Mouse (Mus musculus): Measurements from ENCODE around the gene Porcn. TPM values are rescaled to one million over a fixed set of nuclear protein-coding genes. Genes with fewer than 3 reads are reported as not detected.
A peak's percentile ranks its signal among the peaks of the same experiment; 100 is the strongest.

Gene Porcn
- polyA plus RNA-seq, 1 experiment from 2014 or later: 1.3 TPM

DNA sequence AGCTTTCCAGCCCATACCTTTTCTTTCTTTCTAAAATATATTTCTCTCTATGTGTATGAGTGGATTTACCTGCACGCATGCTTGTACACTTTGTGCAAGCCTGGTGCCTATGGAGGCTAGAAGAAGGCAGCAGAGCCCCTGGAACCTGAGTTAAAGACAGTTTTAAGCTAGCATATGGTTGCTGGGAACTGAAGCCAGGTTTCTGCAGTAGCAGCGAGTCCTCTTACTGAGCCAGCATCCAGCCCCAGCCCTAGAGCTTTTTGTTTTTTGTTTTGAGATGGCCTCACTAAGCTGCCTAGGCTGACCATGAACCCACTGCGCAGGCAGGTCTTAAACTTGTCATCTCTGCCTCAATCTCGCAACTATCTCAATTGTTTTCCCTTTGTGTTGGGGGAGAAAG is 41.9 kb downstream of the Porcn start:
- no peak overlapping the region for H3K4me2 ChIP-seq (ENCODE audit: low read depth, low read length)
- H3K4me3 ChIP-seq (ENCODE audit: low read depth, low read length): no peak overlapping the region
- no peak overlapping the region for H3K9ac ChIP-seq (ENCODE audit: low read depth, low read length)
- H3K36me3 ChIP-seq (ENCODE audit: control insufficient read depth, insufficient read depth): no peaks in the 10 kb centered on the region
- H3K27me3 ChIP-seq (ENCODE audit: control insufficient read depth, insufficient read depth, low read depth, low read length): no peaks in the 10 kb centered on the region
- WGBS (ENCODE audit: insufficient replicate concordance): 74% methylated on average over 4 of the region's 4 CpGs
- no peak overlapping the region for H3K27ac ChIP-seq (ENCODE audit: low read length)
- H3K4me1 ChIP-seq (ENCODE audit: control insufficient read depth, low read depth, low read length): no peaks in the 10 kb centered on the region
- ATAC-seq (ENCODE audit: low read depth): no peak
- H3K9me3 ChIP-seq (replicated peaks; ENCODE audit: control insufficient read depth, low read length): no peaks in the 10 kb centered on the region

DNA sequence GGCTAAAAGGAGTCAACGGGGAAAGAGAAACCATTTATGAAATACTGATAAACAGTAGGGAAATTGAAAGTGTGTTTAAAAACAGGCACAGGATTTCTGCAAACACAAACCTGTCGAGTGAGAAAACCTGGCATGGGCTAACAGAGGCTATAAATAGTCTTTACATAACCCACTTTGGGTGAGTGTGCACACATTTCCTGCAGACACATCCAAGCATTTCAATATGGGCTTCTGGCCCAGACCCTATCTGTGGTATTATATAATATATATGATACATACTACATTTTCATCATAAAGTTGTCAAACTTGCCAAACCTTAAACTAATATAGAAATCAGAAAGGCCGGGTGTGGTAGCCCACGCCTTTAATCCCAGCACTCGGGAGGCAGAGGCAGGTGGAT is 43.2 kb downstream of the Porcn start:
- WGBS (ENCODE audit: insufficient replicate concordance): 51% methylated on average over 5 of the region's 5 CpGs
- Histone ChIP-seq H3K9me3 (replicated peaks; ENCODE audit: control insufficient read depth, low read length) (no peaks in the 10 kb centered on the region), H3K36me3 (ENCODE audit: control insufficient read depth, insufficient read depth) (no peaks in the 10 kb centered on the region), H3K9ac (ENCODE audit: low read depth, low read length) (no peak overlapping the region), H3K4me2 (ENCODE audit: low read depth, low read length) (no peak overlapping the region), H3K4me1 (ENCODE audit: control insufficient read depth, low read depth, low read length) (no peaks in the 10 kb centered on the region), H3K4me3 (ENCODE audit: low read depth, low read length) (no peak overlapping the region), H3K27me3 (ENCODE audit: control insufficient read depth, insufficient read depth, low read depth, low read length) (no peaks in the 10 kb centered on the region), H3K27ac (ENCODE audit: low read length) (no peak overlapping the region)
- ATAC-seq (ENCODE audit: low read depth): no peak

GRCm38 (mm10) chrX:8145153-8145991 is 61.0 kb downstream of the Porcn start, which contains the start of gene Rbm3:
Rbm3 (minus strand) TSS chrX:8145880.
- Histone ChIP-seq H3K4me3 (ENCODE audit: low read depth, low read length) (peak within 1 kb of the TSS; percentile 83), H3K4me2 (ENCODE audit: low read depth, low read length) (peak within 1 kb of the TSS; percentile 77), H3K9me3 (replicated peaks; ENCODE audit: control insufficient read depth, low read length) (no peaks in the 10 kb centered on the region), H3K27ac (ENCODE audit: low read length) (peak within 1 kb of the TSS; percentile 95), H3K9ac (ENCODE audit: low read depth, low read length) (peak within 1 kb of the TSS; percentile 72), H3K36me3 (ENCODE audit: control insufficient read depth, insufficient read depth) (peaks cover 29% of the 10 kb centered on the region), H3K27me3 (ENCODE audit: control insufficient read depth, insufficient read depth, low read depth, low read length) (no peaks in the 10 kb centered on the region), H3K4me1 (ENCODE audit: control insufficient read depth, low read depth, low read length) (peaks cover 9% of the 10 kb centered on the region)
- ATAC-seq (ENCODE audit: low read depth): peak; percentile 95
- 18% methylated on average over 61 of the region's 65 CpGs for WGBS (ENCODE audit: insufficient replicate concordance)

Other genes with a start within 250 kb of the Porcn start
- 101 and 107 TPM in 2 replicates for gene Gata1, start 228.5 kb downstream of the Porcn start, polyA plus RNA-seq (2015; fragmentation: Nextera tagmentation; extraction: Ambion mirVana)
- gene Glod5, start 188.0 kb downstream of the Porcn start, polyA plus RNA-seq (2015; fragmentation: Nextera tagmentation; extraction: Ambion mirVana): 0.13 and 0.28 TPM in 2 replicates
- 28.6 and 30.1 TPM in 2 replicates for gene Suv39h1, start 131.8 kb downstream of the Porcn start, polyA plus RNA-seq (2015; fragmentation: Nextera tagmentation; extraction: Ambion mirVana)
- gene Was, start 116.0 kb downstream of the Porcn start, polyA plus RNA-seq (2015; fragmentation: Nextera tagmentation; extraction: Ambion mirVana): 1.6 and 1.7 TPM in 2 replicates
- gene Wdr13, start 73.6 kb downstream of the Porcn start, polyA plus RNA-seq (2015; fragmentation: Nextera tagmentation; extraction: Ambion mirVana): 5.3 and 6.5 TPM in 2 replicates
- 217 and 231 TPM in 2 replicates for gene Rbm3, start 60.6 kb downstream of the Porcn start, polyA plus RNA-seq (2015; fragmentation: Nextera tagmentation; extraction: Ambion mirVana)
- gene Tbc1d25, start 30.3 kb downstream of the Porcn start, polyA plus RNA-seq (2015; fragmentation: Nextera tagmentation; extraction: Ambion mirVana): 3.9 and 5.3 TPM in 2 replicates
- gene Ebp, start 13.0 kb downstream of the Porcn start, polyA plus RNA-seq (2015; fragmentation: Nextera tagmentation; extraction: Ambion mirVana): 82.8 and 90.1 TPM in 2 replicates
- gene Ftsj1, start 45.9 kb upstream of the Porcn start, polyA plus RNA-seq (2015; fragmentation: Nextera tagmentation; extraction: Ambion mirVana): 29.3 and 30.7 TPM in 2 replicates
- 52.6 and 53.9 TPM in 2 replicates for gene Slc38a5, start 64.6 kb upstream of the Porcn start, polyA plus RNA-seq (2015; fragmentation: Nextera tagmentation; extraction: Ambion mirVana)
- gene Ssxb10, start 120.9 kb upstream of the Porcn start, polyA plus RNA-seq (2015; fragmentation: Nextera tagmentation; extraction: Ambion mirVana): not detected in 2 replicates
- gene Ssxb9, start 160.5 kb upstream of the Porcn start, polyA plus RNA-seq (2015; fragmentation: Nextera tagmentation; extraction: Ambion mirVana): not detected in 2 replicates
- not detected in 2 replicates for gene Ssxb1, start 206.8 kb upstream of the Porcn start, polyA plus RNA-seq (2015; fragmentation: Nextera tagmentation; extraction: Ambion mirVana)

Measured in liver, embryonic 16.5 days (tissue).